Mouse (Mus musculus) lung, embryonic 15.5 days (tissue): ENCODE results near the gene Smarcd1. TPM values are rescaled to one million over a fixed set of nuclear protein-coding genes. Genes with fewer than 3 reads are reported as not detected.

ENCODE experiments used
- ATAC-seq: fragments of 200-750 bp; cut with Nextera tagmentation; 2 replicates; pipeline ENCODE4 v1.8.0; 2017; ENCODE audit warnings: moderate number of reproducible peaks, borderline replicate concordance; ENCODE audit not compliant: low FRiP score, low TSS enrichment; ENCODE audit errors: extremely low read depth
- H3K27ac ChIP-seq: fragments of 300-500 bp; sonication (generic); 2 replicates; pipeline ENCODE4 v1.5.1; 2015; ENCODE audit warnings: moderate library complexity, mild to moderate bottlenecking, inconsistent platforms
- H3K27me3 ChIP-seq: fragments of 300-500 bp; sonication (generic); 2 replicates; pipeline ENCODE4 v1.6.1; 2015; ENCODE audit warnings: inconsistent platforms
- H3K36me3 ChIP-seq: fragments of 300-500 bp; sonication (generic); 2 replicates; pipeline ENCODE4 v1.6.1; 2015; ENCODE audit warnings: inconsistent platforms
- H3K4me1 ChIP-seq: fragments of 300-500 bp; sonication (generic); 2 replicates; pipeline ENCODE4 v1.6.1; 2015; ENCODE audit warnings: inconsistent platforms
- H3K4me2 ChIP-seq: fragments of 300-500 bp; sonication (generic); 2 replicates; pipeline ENCODE4 v1.6.1; 2015; ENCODE audit warnings: inconsistent platforms, mild to moderate bottlenecking, moderate library complexity
- H3K4me3 ChIP-seq: fragments of 300-500 bp; sonication (generic); 2 replicates; pipeline ENCODE4 v1.5.1; 2015; ENCODE audit warnings: mild to moderate bottlenecking, inconsistent platforms
- H3K9ac ChIP-seq: fragments of 300-500 bp; sonication (generic); 2 replicates; pipeline ENCODE4 v1.6.1; 2015; ENCODE audit warnings: inconsistent platforms
- H3K9me3 ChIP-seq: fragments of 300-500 bp; sonication (generic); 2 replicates; pipeline ENCODE4 v1.6.1; 2016; ENCODE audit warnings: inconsistent platforms
- WGBS: fragments of 180-500 bp; shearing (Covaris S2); methylation state at CpG from one replicate; pipeline ENCODE4 v1.1.7; 2015; 5-methylcytosine and 5-hydroxymethylcytosine counted together
- polyA plus RNA-seq: library from polyadenylated mRNA; unstranded; fragments of >200 nt; fragmentation: Nextera tagmentation; extraction: Ambion mirVana; gene quantifications from 2 replicates; pipeline ENCODE4 v1.2.1, GENCODE M21; 2015

The Smarcd1 gene
- polyA plus RNA-seq, 1 experiment from 2014 or later: 41.1 TPM

GRCm38 (mm10) chr15:99705440-99706048 is 3.6 kb downstream of the Smarcd1 start, which contains the start of gene Gm17349:
Gene Gm17349, minus strand, starts transcription at chr15:99705490.
- 0 out of 2 replicates have a peak within 1 kb of the TSS, but pooled peaks have one; percentile 15 for H3K9ac ChIP-seq
- ATAC-seq: no peak
- peaks cover 59% of the 10 kb centered on the region for H3K36me3 ChIP-seq
- no peaks in the 10 kb centered on the region for H3K9me3 ChIP-seq
- H3K4me3 ChIP-seq: no peak within 1 kb of the TSS
- peak within 1 kb of the TSS; percentile 41 for H3K27ac ChIP-seq
- H3K4me2 ChIP-seq: peak within 1 kb of the TSS; percentile 76
- H3K27me3 ChIP-seq: no peaks in the 10 kb centered on the region
- peaks cover 23% of the 10 kb centered on the region for H3K4me1 ChIP-seq
- 69% methylated on average over 11 of the region's 11 CpGs for WGBS

- no peaks in the 10 kb centered on the region for H3K9me3 ChIP-seq
Measured at GRCm38 (mm10) chr15:99708176-99708575, 6.2 kb downstream of the Smarcd1 start.

DNA sequence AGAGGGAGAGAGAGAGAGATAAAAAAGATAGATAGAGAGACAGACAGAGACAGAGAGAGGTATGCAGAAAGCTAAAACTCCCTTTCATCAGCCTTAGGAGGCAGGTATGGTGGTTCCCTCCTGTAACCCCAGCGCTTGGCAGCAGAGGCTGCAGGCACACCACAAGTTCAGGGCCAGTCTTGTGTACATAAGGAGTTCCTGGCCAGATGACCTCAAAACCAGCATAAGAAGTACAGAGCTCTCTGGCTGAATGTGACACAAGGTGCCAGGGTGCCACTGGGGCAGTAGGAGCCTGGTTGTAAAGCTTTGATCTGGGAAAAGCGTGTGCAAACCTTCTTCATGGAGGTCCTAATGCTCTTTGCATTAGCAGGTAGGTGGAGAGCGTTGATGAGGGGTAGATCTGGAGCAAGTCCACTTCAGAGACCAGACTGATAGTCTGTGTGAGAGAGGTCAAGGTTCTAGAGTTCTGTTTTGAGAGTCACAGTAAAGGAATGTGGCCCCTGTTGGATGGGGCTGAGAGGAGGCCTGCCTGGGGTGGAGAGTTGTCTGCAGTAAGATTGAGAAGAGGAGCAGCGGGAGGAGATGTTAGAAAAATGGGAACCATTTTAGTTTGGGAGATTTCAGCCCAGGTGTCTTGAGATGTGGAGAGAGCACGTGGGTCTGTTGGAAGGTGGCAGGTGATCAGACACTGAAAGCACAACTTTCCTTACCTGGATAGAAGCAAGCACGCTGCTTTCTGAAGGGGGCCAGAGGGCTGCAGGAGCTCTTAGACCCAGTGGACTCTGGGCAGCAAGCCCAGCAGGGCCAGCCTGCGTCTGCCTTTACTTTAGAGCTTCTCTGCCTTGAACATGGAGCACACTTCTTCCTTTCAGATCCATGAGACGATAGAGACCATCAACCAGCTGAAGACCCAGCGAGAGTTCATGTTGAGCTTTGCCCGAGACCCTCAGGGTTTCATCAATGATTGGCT is 8.6 kb downstream of the Smarcd1 start:
- H3K4me3 ChIP-seq: no peak overlapping the region
- no peaks in the 10 kb centered on the region for H3K4me1 ChIP-seq
- 82% methylated on average over 10 of the region's 10 CpGs for WGBS
- H3K9ac ChIP-seq: no peak overlapping the region
- H3K27me3 ChIP-seq: no peaks in the 10 kb centered on the region
- no peaks in the 10 kb centered on the region for H3K9me3 ChIP-seq
- H3K36me3 ChIP-seq: peaks cover 86% of the 10 kb centered on the region
- no peak overlapping the region for H3K27ac ChIP-seq
- no peak for ATAC-seq
- H3K4me2 ChIP-seq: no peak overlapping the region

More at GRCm38 (mm10) chr15:99708176-99708575, 6.2 kb downstream of the Smarcd1 start:
- WGBS: 95% methylated on average over 13 of the region's 13 CpGs
- no peak for ATAC-seq
- Histone ChIP-seq H3K4me1 (peaks cover 12% of the 10 kb centered on the region), H3K4me3 (no peak overlapping the region), H3K27ac (no peak overlapping the region), H3K4me2 (no peak overlapping the region), H3K36me3 (peaks cover 85% of the 10 kb centered on the region), H3K27me3 (no peaks in the 10 kb centered on the region), H3K9ac (no peak overlapping the region)

DNA sequence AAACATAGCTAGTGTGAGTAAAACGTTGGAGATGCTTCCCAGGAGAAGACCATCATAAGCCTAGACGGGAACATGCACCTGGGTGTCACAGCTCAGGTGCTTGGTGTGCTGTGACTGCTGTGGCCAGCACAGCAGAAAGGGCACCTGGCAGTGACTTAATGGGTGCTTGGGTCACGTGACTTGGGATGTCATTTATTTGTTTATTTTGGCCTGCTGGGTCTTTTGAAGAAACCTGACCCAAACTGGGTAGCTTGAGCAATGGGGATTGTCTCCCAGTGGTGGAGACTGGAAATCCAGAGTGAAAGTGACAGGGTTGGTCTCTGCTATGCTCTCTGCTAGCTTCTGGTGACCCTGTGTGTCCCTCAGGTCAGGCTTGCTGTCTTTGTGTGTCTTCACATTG is 9.6 kb downstream of the Smarcd1 start:
- H3K36me3 ChIP-seq: peaks cover 79% of the 10 kb centered on the region
- H3K4me1 ChIP-seq: 0 out of 2 replicates have a peak, but pooled peaks cover 2% of the 10 kb centered on the region
- H3K9me3 ChIP-seq: no peaks in the 10 kb centered on the region
- H3K9ac ChIP-seq: no peak overlapping the region
- no peak overlapping the region for H3K4me2 ChIP-seq
- no peak overlapping the region for H3K27ac ChIP-seq
- 58% methylated on average over 3 of the region's 3 CpGs for WGBS
- H3K4me3 ChIP-seq: no peak overlapping the region
- no peaks in the 10 kb centered on the region for H3K27me3 ChIP-seq
- no peak for ATAC-seq

GRCm38 (mm10) chr15:99712666-99713559 is 11.0 kb downstream of the Smarcd1 start:
- no peak overlapping the region for H3K4me3 ChIP-seq
- no peak for ATAC-seq
- H3K9ac ChIP-seq: no peak overlapping the region
- H3K9me3 ChIP-seq: no peaks in the 10 kb centered on the region
- no peak overlapping the region for H3K4me2 ChIP-seq
- 70% methylated on average over 13 of the region's 13 CpGs for WGBS
- H3K27me3 ChIP-seq: no peaks in the 10 kb centered on the region
- peaks cover 66% of the 10 kb centered on the region for H3K36me3 ChIP-seq
- H3K4me1 ChIP-seq: 0 out of 2 replicates have a peak, but pooled peaks cover 2% of the 10 kb centered on the region
- H3K27ac ChIP-seq: no peak overlapping the region

- Histone ChIP-seq H3K27me3 (no peaks in the 10 kb centered on the region), H3K4me3 (no peak overlapping the region), H3K27ac (no peak overlapping the region), H3K36me3 (peaks cover 59% of the 10 kb centered on the region), H3K9ac (no peak overlapping the region), H3K4me2 (no peak overlapping the region), H3K4me1 (0 out of 2 replicates have a peak, but pooled peaks cover 2% of the 10 kb centered on the region), H3K9me3 (no peaks in the 10 kb centered on the region)
- 86% methylated on average over 3 of the region's 3 CpGs for WGBS
- ATAC-seq: no peak
Measured at GRCm38 (mm10) chr15:99713569-99713968, 11.6 kb downstream of the Smarcd1 start.

DNA sequence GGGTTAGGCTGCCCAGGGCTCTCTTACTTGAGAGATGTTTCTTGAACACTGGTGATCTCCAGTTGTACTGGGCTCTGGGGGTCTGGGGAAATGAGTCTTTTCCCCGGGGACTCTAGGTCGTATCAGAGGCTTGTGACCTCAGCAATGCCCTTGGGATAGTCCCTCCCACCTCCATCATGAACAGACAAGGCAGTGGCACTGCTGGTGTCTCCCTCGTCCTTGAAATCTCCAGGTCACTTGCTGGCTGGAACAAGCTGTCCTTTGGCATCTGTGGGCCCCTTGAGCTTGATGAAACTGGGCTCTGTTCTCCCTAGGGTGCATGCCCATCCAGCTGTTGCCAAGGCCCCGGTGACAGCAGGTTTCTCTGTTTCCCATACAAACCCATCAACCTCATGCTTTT is 12.3 kb downstream of the Smarcd1 start:
- H3K4me2 ChIP-seq: no peak overlapping the region
- H3K4me3 ChIP-seq: no peak overlapping the region
- no peak overlapping the region for H3K9ac ChIP-seq
- no peak for ATAC-seq
- H3K27ac ChIP-seq: no peak overlapping the region
- WGBS: 64% methylated on average over 4 of the region's 4 CpGs
- no peaks in the 10 kb centered on the region for H3K27me3 ChIP-seq
- H3K36me3 ChIP-seq: peaks cover 53% of the 10 kb centered on the region
- H3K9me3 ChIP-seq: no peaks in the 10 kb centered on the region
- 0 out of 2 replicates have a peak, but pooled peaks cover 2% of the 10 kb centered on the region for H3K4me1 ChIP-seq

- Histone ChIP-seq H3K4me2 (no peak overlapping the region), H3K9me3 (no peaks in the 10 kb centered on the region), H3K27ac (no peak overlapping the region), H3K4me1 (0 out of 2 replicates have a peak, but pooled peaks cover 2% of the 10 kb centered on the region), H3K9ac (no peak overlapping the region), H3K27me3 (no peaks in the 10 kb centered on the region), H3K36me3 (peaks cover 46% of the 10 kb centered on the region), H3K4me3 (no peak overlapping the region)
- 48% methylated on average over 7 of the region's 7 CpGs for WGBS
- ATAC-seq: peak; percentile 15; the same call in 1 of the 2 replicates
Measured at GRCm38 (mm10) chr15:99714858-99715257, 12.9 kb downstream of the Smarcd1 start.

DNA sequence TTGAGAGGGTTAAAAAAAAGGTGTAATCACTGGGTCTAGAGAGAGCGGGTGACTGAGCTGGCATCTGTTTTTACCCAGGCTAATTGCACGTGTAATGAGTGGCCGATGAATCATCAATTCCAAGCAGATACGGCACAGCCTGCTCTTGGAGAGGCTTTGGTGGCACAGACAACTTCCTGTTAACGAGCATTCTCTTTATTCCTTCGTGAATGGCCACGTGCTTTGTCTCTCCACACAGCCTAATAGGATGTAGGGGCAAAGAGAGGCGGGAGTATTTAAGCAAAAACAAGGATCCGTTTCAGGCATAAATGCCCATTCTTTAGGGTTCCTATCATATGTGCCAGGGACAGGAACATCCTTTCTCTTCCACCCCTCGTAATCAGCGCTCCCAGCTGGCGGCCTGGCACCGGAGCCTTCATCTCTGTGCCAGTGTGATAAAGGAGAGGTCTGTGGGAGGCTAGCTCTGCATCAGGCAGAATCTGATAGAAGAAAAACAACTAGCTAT is 13.5 kb downstream of the Smarcd1 start:
- Histone ChIP-seq H3K9ac (no peak overlapping the region), H3K27me3 (no peaks in the 10 kb centered on the region), H3K4me3 (no peak overlapping the region), H3K36me3 (peaks cover 41% of the 10 kb centered on the region), H3K9me3 (no peaks in the 10 kb centered on the region), H3K4me2 (no peak overlapping the region), H3K27ac (no peak overlapping the region), H3K4me1 (0 out of 2 replicates have a peak, but pooled peaks cover 2% of the 10 kb centered on the region)
- no peak for ATAC-seq
- 82% methylated on average over 13 of the region's 13 CpGs for WGBS

GRCm38 (mm10) chr15:99715982-99716746 is 14.2 kb downstream of the Smarcd1 start:
- no peak for ATAC-seq
- Histone ChIP-seq H3K4me3 (no peak overlapping the region), H3K9me3 (no peaks in the 10 kb centered on the region), H3K27me3 (no peaks in the 10 kb centered on the region), H3K4me1 (0 out of 2 replicates have a peak, but pooled peaks cover 2% of the 10 kb centered on the region), H3K9ac (no peak overlapping the region), H3K4me2 (no peak overlapping the region), H3K36me3 (peaks cover 33% of the 10 kb centered on the region), H3K27ac (no peak overlapping the region)
- 51% methylated on average over 11 of the region's 11 CpGs for WGBS
